Mouse (Mus musculus): ENCODE data around the gene Pam.
"Not testable (repeated sequence)": the region's sequence is repeated elsewhere in the genome, so short reads cannot be mapped to it uniquely, and the experiment has no call there.

Pam gene

DNA sequence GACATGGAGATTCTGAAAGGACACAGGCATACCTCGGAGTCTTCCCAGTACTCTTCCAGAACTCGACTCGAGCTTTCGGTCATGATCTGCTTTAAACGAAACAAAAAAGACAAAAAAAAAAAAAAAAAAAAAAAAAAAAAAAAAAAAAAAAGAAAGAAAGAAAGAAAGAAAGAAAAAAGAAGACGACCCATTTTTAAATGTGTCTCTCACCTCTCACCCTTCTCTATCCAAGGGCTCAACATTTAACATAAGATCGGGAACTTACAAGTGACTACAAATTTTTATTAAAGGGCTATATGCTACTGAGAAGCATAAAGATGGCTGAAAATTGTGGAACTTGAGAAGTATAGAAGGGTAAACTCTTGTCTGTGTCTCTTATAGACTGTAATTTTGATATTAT, 272.5 kb downstream of the Pam start:
- no peak for DNase-seq (ENCODE audit: low read depth)

GRCm38 (mm10) chr1:97822203-97822602, 273.2 kb downstream of the Pam start:
- DNase-seq (ENCODE audit: low read depth) = no peak

GRCm38 (mm10) chr1:97821282-97821681, 274.2 kb downstream of the Pam start:
- no peak for DNase-seq (ENCODE audit: low read depth)

DNA sequence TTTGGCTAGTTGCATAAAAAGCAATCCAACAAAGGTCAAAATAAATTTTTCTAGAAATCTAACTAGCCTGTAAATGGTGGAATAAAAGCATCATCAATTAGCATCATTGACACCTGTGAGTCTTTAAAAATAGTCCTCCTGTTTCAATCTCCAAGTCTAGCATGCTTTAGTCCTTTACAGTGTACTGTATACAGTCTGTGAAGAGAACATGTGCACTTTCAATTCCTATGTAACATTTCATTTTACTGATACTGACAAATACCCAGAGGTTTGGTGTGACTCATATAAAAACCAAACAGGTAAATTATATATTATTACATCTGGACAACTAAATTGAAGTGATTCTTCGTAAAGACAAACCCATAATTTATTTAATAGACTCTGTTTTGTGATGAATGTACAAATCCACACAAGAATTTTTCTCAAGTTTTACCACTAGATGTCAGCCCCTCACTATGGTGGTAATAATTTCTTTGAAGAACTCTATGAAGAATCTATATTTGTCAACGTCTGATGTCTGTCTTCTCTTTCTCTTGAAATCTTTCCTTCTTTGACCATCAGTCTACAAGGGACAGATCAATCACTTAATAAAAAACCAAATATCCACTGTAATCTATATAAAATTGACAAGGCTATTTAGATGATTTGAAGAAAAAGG, 286.1 kb downstream of the Pam start:
- DNase-seq (ENCODE audit: low read depth) = peak; percentile 9

- no peak for DNase-seq (ENCODE audit: low read depth)
These were observed 290.9 kb downstream of the Pam start for GRCm38 (mm10) chr1:97804520-97804919.

- DNase-seq (ENCODE audit: low read depth) = peak; percentile 16
These were observed 293.1 kb downstream of the Pam start for GRCm38 (mm10) chr1:97802207-97802902.

DNA sequence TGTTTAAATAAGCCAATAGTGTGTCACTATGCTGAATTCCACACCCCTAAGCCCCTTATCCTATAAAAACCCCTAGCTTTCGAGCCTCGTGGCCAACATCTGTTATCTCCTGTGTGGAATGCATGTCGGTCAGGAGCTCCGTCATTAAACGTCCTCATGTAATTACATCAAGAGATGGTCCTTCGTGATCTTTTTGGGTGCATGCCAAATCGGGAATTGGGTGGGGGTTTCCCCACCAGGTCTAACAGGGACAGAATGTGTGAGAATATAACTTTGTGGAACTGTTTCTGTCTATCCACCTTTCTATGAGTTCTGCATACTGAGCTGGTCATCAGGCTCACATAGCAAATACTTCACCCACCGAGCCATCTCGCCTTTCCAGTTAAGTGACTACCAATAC, 299.5 kb downstream of the Pam start:
- DNase-seq (ENCODE audit: low read depth) = no peak

DNA sequence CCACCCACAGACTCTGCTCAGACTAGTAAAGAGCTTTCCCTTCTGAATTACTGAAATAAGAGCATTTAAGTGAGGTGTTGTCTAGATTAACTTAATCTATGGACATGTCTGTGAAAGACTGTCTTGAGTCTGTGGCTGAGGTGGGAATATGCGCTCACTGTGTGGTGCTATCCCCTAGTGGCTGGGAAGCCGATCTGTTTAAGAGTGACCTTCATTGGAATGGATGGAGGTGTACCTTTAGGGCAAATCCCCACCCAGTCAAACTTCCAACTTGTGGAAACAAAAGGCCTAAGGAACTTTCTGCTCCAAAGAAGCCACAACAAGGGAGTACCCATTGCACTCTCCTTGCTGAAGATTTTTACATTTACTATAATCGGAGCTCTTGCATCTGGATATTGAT, 301.3 kb downstream of the Pam start:
- DNase-seq (ENCODE audit: low read depth) = no peak

- DNase-seq (ENCODE audit: low read depth) = no peak
These were observed 307.0 kb downstream of the Pam start for GRCm38 (mm10) chr1:97788490-97788889.

- DNase-seq (ENCODE audit: low read depth) = no peak
These were observed 307.8 kb downstream of the Pam start for GRCm38 (mm10) chr1:97787674-97788073.

GRCm38 (mm10) chr1:97785685-97786393, 309.6 kb downstream of the Pam start:
- no peak for DNase-seq (ENCODE audit: low read depth)

DNA sequence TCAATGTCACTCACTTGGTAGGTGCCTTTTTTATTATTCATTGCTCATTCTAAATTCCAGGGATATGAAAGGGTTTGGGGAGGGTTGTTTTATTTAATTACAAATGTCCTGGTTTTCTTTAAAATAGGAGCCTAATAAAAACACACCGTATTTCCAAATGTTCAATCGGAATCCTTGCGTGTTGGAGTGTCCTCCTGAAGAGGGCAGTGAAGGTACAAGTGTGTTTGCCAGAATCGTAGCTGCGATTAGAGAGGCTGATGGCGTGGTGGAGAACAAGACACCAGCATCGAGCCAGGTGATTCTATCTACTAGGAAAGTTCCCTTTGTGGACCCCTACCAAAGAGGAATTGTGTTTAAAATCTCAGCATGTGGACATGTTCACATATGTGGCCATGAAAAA, 310.5 kb downstream of the Pam start:
- no peak for DNase-seq (ENCODE audit: low read depth)

GRCm38 (mm10) chr1:97781674-97782073, 313.8 kb downstream of the Pam start:
- DNase-seq (ENCODE audit: low read depth) = no peak

- DNase-seq (ENCODE audit: low read depth) = no peak
These were observed 321.5 kb downstream of the Pam start for GRCm38 (mm10) chr1:97773973-97774372.

GRCm38 (mm10) chr1:97773362-97773761, 322.1 kb downstream of the Pam start:
- DNase-seq (ENCODE audit: low read depth) = no peak

DNA sequence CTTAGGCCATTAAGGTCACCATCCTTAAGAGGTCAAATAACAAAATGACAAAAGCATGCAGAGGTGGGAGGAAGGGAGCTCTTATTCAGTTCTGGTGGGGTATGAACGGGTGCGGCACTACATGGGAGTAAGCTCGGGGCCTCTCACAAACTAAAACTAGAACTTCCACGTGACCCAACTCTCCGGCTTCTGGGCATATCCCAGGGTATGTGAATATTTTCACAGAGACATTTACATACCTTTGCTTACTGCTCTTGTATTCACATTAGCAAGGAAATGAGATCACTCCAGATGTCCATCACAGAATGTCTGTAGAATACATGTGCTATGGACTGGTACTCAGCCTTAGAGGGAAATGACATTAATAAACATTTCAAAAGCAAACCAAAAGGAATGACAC, 323.7 kb downstream of the Pam start:
- DNase-seq (ENCODE audit: low read depth) = no peak

DNA sequence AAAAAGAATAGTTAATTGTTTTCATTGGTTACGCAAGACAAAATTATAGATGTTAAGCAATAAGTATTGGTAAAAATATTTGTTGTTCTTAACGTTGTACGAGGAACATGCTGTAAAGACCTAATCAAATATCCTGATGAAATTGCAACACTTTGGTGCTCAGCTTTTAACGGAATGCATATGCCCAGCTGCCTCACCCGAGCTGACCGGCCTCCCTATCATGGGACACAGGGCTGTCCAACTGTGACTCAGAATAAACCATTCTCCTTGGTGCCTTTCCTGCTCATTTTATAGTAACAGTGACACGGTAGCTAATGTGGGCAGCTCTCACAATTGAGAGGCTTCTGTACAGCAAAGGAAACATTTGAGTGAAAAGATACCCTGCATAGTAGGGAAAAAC, 324.3 kb downstream of the Pam start:
- DNase-seq (ENCODE audit: low read depth) = no peak

GRCm38 (mm10) chr1:97769904-97770753, 325.3 kb downstream of the Pam start, which contains the start of the genes Gin1 and Ppip5k2:
Gene Gin1, plus strand, starts transcription at chr1:97770172.
Gene Ppip5k2, minus strand, starts transcription at chr1:97770411.
- peak; percentile 86 for DNase-seq (ENCODE audit: low read depth)

GRCm38 (mm10) chr1:97769294-97769903, 326.0 kb downstream of the Pam start:
- peak; percentile 39 for DNase-seq (ENCODE audit: low read depth)

GRCm38 (mm10) chr1:97768906-97769293, 326.5 kb downstream of the Pam start:
- peak; percentile 24 for DNase-seq (ENCODE audit: low read depth)

- no peak for DNase-seq (ENCODE audit: low read depth)
These were observed 327.4 kb downstream of the Pam start for GRCm38 (mm10) chr1:97768089-97768488.

- DNase-seq (ENCODE audit: low read depth) = not testable (repeated sequence)
These were observed 329.7 kb downstream of the Pam start for GRCm38 (mm10) chr1:97765712-97766111.
